Mouse (Mus musculus) heart, adult 2 months (tissue): Measurements from ENCODE around the gene Iqcf6.

Source experiments
- CTCF ChIP-seq: fragments of 200-600 bp; IDR thresholded peaks from 2 replicates; pipeline ENCODE4 v1.8.1; 2022; ENCODE audit warnings: antibody characterized with exemption, mild to moderate bottlenecking, moderate library complexity
- POLR2A ChIP-seq: fragments of 200-500 bp; IDR thresholded peaks from 2 replicates; pipeline ENCODE4 v1.6.1; 2011; ENCODE audit warnings: mild to moderate bottlenecking, low read depth, low read length, control low read depth; ENCODE audit not compliant: insufficient read depth

DNA sequence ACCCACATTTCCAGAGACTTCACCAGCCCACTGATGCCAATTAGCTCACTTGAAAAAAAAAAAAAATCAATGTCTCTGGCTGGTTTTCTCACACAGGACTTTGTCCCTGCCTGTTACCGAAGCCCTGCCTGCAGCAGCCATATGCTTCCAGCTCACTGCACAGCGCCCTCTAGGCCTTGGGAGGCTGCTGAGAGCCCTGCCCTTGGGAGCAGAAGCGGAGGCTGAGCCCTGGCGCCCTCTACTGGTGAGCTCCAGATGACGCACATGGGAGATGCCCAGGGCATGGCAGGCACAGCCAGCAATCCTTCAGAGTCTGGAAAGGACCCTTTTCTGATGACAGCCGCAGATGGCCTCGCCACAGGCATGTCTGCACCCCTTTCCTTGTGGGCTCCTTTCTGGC is 16.7 kb downstream of the Iqcf6 start:
- no peak for TF ChIP-seq POLR2A
- TF ChIP-seq CTCF: peak; percentile 72
